Mouse (Mus musculus): ENCODE data around the gene Matn3. TPM values are rescaled to one million over a fixed set of nuclear protein-coding genes. Genes with fewer than 3 reads are reported as not detected.
A peak's percentile ranks its signal among the peaks of the same experiment; 100 is the strongest.
"Not testable (repeated sequence)": the region's sequence is repeated elsewhere in the genome, so short reads cannot be mapped to it uniquely, and the experiment has no call there.

Gene Matn3
- polyA plus RNA-seq, 1 experiment from 2014 or later, result 2.7 TPM

DNA sequence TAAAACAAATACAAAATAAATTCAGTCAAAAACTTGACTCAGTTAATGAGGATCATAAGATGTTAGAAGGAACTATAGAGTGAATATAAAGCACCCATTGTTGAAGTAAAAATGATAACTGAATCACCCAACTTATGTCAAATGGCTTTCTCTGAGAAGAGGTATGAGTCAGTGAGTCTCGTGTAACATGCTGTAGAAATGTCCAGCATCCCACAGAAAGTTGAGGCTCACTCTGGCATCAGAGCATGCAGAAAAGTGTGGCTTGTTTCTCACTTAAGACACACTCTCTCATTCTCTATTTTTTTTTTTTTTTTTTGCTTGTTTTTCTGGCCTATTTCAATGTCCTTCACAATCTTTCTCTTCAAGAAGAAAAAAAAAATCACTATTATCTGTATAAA lies 26.7 kb upstream of the Matn3 start:
- peak overlapping the region; percentile 81 for H3K4me2 ChIP-seq
- no peak for ATAC-seq (ENCODE audit: low FRiP score)
- 16% methylated on average over 1 of the region's 1 CpGs for WGBS
- peaks cover 36% of the 10 kb centered on the region for H3K4me1 ChIP-seq
- peak overlapping the region; percentile 46 for H3K9ac ChIP-seq (replicated peaks)
- H3K36me3 ChIP-seq, result 0 out of 2 replicates have a peak, but pooled peaks cover 3% of the 10 kb centered on the region
- no peaks in the 10 kb centered on the region for H3K9me3 ChIP-seq (replicated peaks)
- H3K27ac ChIP-seq (replicated peaks), result peak overlapping the region; percentile 97
- H3K27me3 ChIP-seq (replicated peaks), result no peaks in the 10 kb centered on the region
- peak overlapping the region; percentile 92 for H3K4me3 ChIP-seq (replicated peaks)

DNA sequence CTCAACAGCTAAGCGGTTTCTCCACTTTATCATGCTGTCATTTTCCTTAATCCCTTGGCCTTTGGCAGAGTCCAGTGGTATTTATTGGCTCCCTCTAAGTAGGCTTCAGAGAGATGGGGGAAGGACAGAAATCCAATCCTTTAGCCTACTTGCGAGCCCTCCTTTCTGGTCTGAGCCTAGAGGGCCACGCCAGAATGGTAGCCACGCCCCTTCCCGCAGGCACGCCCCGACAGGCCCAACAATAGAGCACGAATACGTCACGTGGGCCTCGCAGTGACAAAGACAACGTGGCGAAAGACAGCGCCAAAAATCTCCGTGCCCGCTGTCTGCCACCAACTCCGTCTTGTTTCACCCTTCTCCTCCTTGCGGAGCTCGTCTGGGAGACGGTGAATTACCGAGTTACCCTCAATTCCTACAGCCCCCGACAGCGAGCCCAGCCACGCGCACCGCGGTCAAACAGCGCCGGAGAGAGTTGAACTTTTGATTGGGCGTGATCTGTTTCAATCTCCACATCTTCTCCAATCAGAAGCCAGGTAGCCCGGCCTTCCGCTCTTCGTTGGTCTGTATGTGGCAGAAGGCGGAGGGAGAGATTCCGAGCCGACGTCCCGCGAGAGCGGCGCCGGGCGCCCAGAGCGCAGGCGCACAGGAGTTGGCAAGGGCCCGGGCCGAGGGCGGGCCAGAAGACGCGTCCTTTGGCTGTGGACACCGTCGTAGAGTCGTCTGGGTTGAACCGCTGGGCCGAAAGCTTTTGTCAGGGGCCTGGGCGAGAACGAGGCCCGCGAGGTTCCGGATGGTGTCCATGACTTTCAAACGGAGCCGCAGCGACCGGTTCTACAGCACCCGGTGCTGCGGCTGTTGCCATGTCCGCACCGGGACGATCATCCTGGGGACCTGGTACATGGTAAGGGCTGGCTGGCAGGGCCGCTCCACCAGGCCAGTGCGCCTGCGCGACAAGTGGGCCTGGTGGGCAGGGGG lies 26.0 kb upstream of the Matn3 start, which contains the start of gene Laptm4a:
Laptm4a (plus strand) TSS at position 271 of the 975 bp plus-strand sequence.
- Histone ChIP-seq H3K27ac (replicated peaks) (peak within 1 kb of the TSS; percentile 97), H3K4me1 (peaks cover 29% of the 10 kb centered on the region), H3K36me3 (0 out of 2 replicates have a peak, but pooled peaks cover 3% of the 10 kb centered on the region), H3K4me3 (replicated peaks) (peak within 1 kb of the TSS; percentile 92), H3K27me3 (replicated peaks) (no peaks in the 10 kb centered on the region), H3K9me3 (replicated peaks) (no peaks in the 10 kb centered on the region), H3K4me2 (peak within 1 kb of the TSS; percentile 81), H3K9ac (replicated peaks) (peak within 1 kb of the TSS; percentile 81)
- WGBS, result under 1% methylated on average over 73 of the region's 73 CpGs
- ATAC-seq (ENCODE audit: low FRiP score), result peak; percentile 98

DNA sequence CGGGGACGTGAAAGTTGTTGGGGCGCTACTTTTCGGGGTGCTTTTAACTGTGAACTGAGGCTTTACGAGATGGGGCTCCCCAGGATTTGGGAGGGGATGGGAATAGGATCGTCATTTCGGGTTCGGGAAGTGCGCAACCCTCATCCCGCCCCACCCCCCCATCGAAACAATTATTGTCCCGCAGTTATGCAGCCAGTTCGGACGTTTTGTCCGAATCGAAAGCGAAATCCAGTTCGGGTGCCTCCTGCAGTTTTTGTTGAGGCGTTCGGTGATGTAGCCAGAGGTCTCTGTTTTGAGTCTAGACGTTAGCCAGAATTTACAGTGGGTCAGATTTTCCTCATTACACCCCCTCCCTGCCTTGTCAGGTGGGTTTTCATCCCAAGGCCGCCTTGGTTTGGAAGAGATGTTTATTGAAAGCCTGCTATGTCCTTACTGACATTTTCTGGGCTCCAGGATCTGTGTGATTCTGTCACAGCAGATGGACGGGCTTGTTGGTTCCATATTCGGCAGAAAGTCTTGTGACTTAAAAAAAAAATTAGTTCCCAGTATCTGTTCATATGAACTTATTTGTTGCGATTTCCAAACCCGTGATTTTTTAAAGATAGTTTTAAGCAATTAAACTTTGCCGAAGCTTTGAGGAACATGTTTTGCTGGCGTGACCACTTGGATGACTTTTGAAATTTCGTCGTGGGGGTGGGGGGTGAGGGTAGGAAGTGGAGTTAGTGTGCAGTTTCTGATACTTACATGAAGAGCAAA lies 25.2 kb upstream of the Matn3 start:
- WGBS, result 6% methylated on average over 30 of the region's 30 CpGs

DNA sequence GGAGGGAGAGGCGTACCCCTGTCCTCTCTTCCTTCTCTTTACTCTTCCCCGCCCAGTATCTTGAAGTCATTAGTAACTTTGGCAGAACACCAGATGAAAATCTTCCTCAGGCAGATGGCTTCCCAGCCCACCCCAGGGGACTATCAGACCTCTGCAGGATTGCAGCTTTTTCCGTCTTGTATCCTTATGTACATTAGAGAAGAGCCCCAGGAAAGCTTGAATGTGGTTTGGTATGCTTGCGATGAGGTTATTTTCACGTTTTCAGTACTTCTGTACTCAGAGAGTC lies 24.7 kb upstream of the Matn3 start:
- Histone ChIP-seq H3K27ac (replicated peaks) (0 out of 2 replicates have a peak overlapping the region, but pooled peaks have one; percentile 25), H3K36me3 (0 out of 2 replicates have a peak, but pooled peaks cover 3% of the 10 kb centered on the region), H3K27me3 (replicated peaks) (no peaks in the 10 kb centered on the region), H3K9ac (replicated peaks) (peak overlapping the region; percentile 81), H3K4me1 (peaks cover 37% of the 10 kb centered on the region), H3K4me2 (peak overlapping the region; percentile 81), H3K4me3 (replicated peaks) (peak overlapping the region; percentile 92), H3K9me3 (replicated peaks) (no peaks in the 10 kb centered on the region)
- ATAC-seq (ENCODE audit: low FRiP score), result no peak
- WGBS, result 31% methylated on average over 5 of the region's 5 CpGs

More for the DNA sequence above, 25.2 kb upstream of the Matn3 start:
- H3K36me3 ChIP-seq, result 0 out of 2 replicates have a peak, but pooled peaks cover 3% of the 10 kb centered on the region
- peak overlapping the region; percentile 81 for H3K9ac ChIP-seq (replicated peaks)
- H3K27ac ChIP-seq (replicated peaks), result peak overlapping the region; percentile 97
- no peaks in the 10 kb centered on the region for H3K9me3 ChIP-seq (replicated peaks)
- H3K4me2 ChIP-seq, result peak overlapping the region; percentile 81
- peak overlapping the region; percentile 92 for H3K4me3 ChIP-seq (replicated peaks)
- H3K27me3 ChIP-seq (replicated peaks), result no peaks in the 10 kb centered on the region
- no peak for ATAC-seq (ENCODE audit: low FRiP score)
- peaks cover 32% of the 10 kb centered on the region for H3K4me1 ChIP-seq

DNA sequence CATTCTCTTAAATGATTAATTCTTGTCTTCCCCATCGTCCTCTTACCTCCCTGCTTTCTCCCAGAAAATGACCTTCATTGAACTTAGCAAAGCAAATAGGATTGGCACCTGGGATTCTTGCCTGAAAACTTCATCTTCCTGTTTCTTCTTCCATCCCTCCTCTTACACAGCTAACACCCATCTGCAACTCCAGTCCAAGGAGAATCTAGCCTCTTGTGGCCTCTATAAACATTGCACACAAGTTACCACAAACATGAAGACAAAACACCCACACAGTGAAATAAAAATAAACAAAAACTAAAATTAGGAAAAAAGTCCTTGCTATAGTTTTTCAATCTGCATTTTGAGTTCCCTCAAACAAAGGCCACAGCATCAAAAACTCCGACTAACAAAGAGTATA lies 24.1 kb upstream of the Matn3 start:
- no peak for ATAC-seq (ENCODE audit: low FRiP score)
- H3K4me2 ChIP-seq, result peak overlapping the region; percentile 81

DNA sequence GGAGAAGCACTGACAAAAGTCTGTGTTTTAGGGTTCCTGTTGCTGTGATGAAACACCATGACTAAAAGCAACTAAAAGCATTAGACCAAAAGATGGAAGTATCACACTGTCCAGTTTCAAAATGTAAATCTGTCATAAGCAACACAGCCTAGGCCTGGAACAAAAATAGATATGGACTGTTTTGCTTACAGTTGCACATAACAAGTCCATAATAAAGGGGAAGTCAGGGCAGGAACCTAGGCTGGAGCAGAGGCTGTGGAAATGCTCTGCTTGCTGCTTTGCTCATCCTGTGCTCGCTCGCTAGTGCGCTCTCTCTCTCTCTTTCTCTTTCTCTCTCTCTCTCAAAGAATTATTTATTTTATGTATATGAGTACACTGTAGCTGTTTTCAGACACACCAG lies 20.1 kb upstream of the Matn3 start:
- no peaks in the 10 kb centered on the region for H3K9me3 ChIP-seq (replicated peaks)
- 0 out of 2 replicates have a peak, but pooled peaks cover 3% of the 10 kb centered on the region for H3K36me3 ChIP-seq
- peaks cover 48% of the 10 kb centered on the region for H3K4me1 ChIP-seq
- 93% methylated on average over 3 of the region's 3 CpGs for WGBS
- H3K27me3 ChIP-seq (replicated peaks), result no peaks in the 10 kb centered on the region
- H3K9ac ChIP-seq (replicated peaks), result no peak overlapping the region
- no peak overlapping the region for H3K4me2 ChIP-seq
- H3K27ac ChIP-seq (replicated peaks), result no peak overlapping the region
- no peak for ATAC-seq (ENCODE audit: low FRiP score)
- no peak overlapping the region for H3K4me3 ChIP-seq (replicated peaks)

More for the DNA sequence above, 24.1 kb upstream of the Matn3 start:
- no peaks in the 10 kb centered on the region for H3K9me3 ChIP-seq (replicated peaks)
- peak overlapping the region; percentile 81 for H3K9ac ChIP-seq (replicated peaks)
- 0 out of 2 replicates have a peak, but pooled peaks cover 3% of the 10 kb centered on the region for H3K36me3 ChIP-seq
- peak overlapping the region; percentile 92 for H3K4me3 ChIP-seq (replicated peaks)
- WGBS, result 46% methylated on average over 2 of the region's 2 CpGs
- H3K4me1 ChIP-seq, result peaks cover 40% of the 10 kb centered on the region
- no peaks in the 10 kb centered on the region for H3K27me3 ChIP-seq (replicated peaks)
- no peak overlapping the region for H3K27ac ChIP-seq (replicated peaks)

DNA sequence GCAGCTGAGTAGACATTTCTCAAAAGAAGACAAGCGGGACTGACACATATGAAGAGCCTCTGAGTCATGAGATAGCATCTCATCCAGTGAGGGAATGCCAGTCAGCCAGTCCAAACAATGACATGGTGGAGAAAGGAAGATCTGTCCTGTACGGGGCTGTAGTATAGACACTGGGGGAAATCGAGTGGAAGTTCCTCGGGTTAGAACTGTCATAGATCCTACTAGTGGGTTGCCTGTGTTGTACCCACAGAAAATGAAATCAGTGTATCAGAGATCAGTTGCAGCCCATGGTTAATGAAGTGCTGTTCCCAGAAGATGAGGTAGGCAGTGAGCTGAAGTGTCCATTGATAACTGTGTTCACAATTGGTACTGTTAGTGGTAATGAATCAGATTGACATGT lies 19.0 kb upstream of the Matn3 start:
- H3K4me1 ChIP-seq, result peaks cover 38% of the 10 kb centered on the region
- WGBS, result 83% methylated on average over 4 of the region's 4 CpGs
- H3K9ac ChIP-seq (replicated peaks), result no peak overlapping the region
- peaks cover 8% of the 10 kb centered on the region for H3K36me3 ChIP-seq
- ATAC-seq (ENCODE audit: low FRiP score), result no peak
- H3K27me3 ChIP-seq (replicated peaks), result no peaks in the 10 kb centered on the region
- no peak overlapping the region for H3K4me3 ChIP-seq (replicated peaks)
- H3K9me3 ChIP-seq (replicated peaks), result no peaks in the 10 kb centered on the region
- no peak overlapping the region for H3K27ac ChIP-seq (replicated peaks)
- no peak overlapping the region for H3K4me2 ChIP-seq

DNA sequence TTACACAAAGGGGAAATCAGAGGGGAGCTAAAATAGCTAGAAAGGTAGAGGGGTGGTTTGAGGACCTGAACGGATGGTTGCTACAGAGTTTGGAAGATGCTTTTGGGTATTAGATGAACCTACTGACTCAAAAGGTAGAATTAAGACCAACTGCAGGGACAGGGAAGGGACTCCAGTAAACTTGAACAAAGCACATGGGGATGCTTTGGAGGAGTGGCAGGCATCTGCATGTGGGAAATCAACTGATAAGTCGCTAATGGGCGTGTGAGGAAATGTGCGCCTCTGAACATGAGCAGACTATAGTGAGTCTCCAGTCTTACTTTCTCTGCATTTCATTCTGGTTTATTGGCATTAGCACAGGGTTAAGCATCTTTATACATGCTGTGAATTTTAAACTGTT lies 16.6 kb upstream of the Matn3 start:
- Histone ChIP-seq H3K36me3 (peaks cover 20% of the 10 kb centered on the region), H3K27ac (replicated peaks) (no peak overlapping the region), H3K4me1 (peaks cover 26% of the 10 kb centered on the region), H3K9ac (replicated peaks) (no peak overlapping the region), H3K4me2 (no peak overlapping the region), H3K27me3 (replicated peaks) (no peaks in the 10 kb centered on the region), H3K9me3 (replicated peaks) (no peaks in the 10 kb centered on the region), H3K4me3 (replicated peaks) (no peak overlapping the region)
- WGBS, result 91% methylated on average over 4 of the region's 4 CpGs
- no peak for ATAC-seq (ENCODE audit: low FRiP score)

DNA sequence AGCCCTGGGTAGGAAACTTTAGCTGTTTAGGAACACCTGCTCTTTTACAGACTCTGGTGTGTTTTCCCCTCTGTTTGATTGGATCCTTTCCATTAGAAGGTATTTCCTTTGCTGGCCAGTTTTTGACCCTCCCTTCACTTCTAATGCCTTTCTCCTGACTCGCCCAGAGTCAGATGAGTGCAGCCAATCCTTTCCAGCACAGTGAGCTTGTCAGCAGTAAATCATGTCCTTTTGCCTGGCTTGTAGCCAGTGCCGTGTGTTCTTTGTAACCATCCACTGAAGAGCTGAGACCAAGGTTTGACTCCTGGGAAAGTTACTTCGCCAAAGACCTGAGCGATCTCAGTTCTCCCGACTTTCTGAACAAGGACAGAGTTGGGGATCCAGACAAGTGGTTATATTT lies 12.4 kb upstream of the Matn3 start:
- H3K4me2 ChIP-seq, result no peak overlapping the region
- H3K36me3 ChIP-seq, result peaks cover 53% of the 10 kb centered on the region
- 0 out of 2 replicates have a peak, but pooled peaks cover 3% of the 10 kb centered on the region for H3K4me1 ChIP-seq
- H3K9me3 ChIP-seq (replicated peaks), result no peaks in the 10 kb centered on the region
- ATAC-seq (ENCODE audit: low FRiP score), result no peak
- H3K4me3 ChIP-seq (replicated peaks), result no peak overlapping the region
- no peak overlapping the region for H3K9ac ChIP-seq (replicated peaks)
- H3K27me3 ChIP-seq (replicated peaks), result no peaks in the 10 kb centered on the region
- WGBS, result 46% methylated on average over 5 of the region's 5 CpGs
- no peak overlapping the region for H3K27ac ChIP-seq (replicated peaks)

DNA sequence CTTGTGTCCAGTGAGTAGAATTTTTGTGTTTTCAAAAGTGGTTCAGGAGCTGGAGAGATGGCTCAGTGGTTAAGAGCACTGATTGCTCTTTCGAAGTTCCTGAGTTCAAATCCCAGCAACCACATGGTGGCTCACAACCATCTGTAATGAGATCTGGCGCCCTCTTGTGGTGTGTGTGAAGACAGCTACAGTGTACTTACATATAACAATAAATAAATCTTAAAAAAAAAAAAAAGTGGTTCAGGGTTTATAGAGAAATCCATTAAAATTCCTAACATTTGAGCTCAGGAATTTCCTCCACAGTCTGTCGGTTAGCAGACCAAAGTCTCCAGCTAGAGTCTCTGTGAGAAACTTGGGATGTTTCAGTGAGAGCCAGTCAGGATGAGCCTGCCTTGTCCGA lies 11.5 kb upstream of the Matn3 start:
- H3K9me3 ChIP-seq (replicated peaks); ATAC-seq (ENCODE audit: low FRiP score); H3K4me1 ChIP-seq; H3K4me2 ChIP-seq; H3K27ac ChIP-seq (replicated peaks); H3K9ac ChIP-seq (replicated peaks); H3K4me3 ChIP-seq (replicated peaks); H3K27me3 ChIP-seq (replicated peaks): not testable (repeated sequence)
- WGBS, result 72% methylated on average over 4 of the region's 4 CpGs
- peaks cover 53% of the 10 kb centered on the region for H3K36me3 ChIP-seq

DNA sequence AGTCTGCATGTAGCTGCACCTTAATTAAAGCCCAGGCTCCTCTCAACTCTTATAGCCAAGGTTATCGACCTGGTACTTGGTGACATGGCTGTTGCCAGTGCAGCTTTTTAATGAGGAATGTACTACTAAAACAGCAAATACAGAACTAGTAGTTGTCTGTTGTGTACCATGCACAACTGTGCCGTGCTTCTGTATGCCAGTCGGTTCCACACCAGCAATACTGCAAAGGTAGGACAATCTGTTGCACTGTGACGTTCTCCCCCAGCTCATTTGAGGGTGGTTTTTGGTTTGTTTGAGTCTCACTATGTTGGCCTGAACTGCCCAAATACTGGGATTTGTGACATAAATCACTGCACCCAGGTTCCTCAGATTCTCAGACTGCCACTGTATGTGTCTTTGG lies 8.2 kb upstream of the Matn3 start:
- no peak for ATAC-seq (ENCODE audit: low FRiP score)
- H3K4me2 ChIP-seq, result no peak overlapping the region
- WGBS, result 91% methylated on average over 4 of the region's 4 CpGs
- no peak overlapping the region for H3K9ac ChIP-seq (replicated peaks)
- H3K4me1 ChIP-seq, result no peaks in the 10 kb centered on the region
- no peak overlapping the region for H3K27ac ChIP-seq (replicated peaks)
- H3K4me3 ChIP-seq (replicated peaks), result no peak overlapping the region
- no peaks in the 10 kb centered on the region for H3K27me3 ChIP-seq (replicated peaks)
- H3K9me3 ChIP-seq (replicated peaks), result no peaks in the 10 kb centered on the region
- peaks cover 46% of the 10 kb centered on the region for H3K36me3 ChIP-seq
